8 mouse cellular contexts compared by ENCODE assay signal in genomic region chr11:20603066-20603812, GRCm38 (mm10).
DNase-seq lines count a peak whose midpoint lies in the region; ATAC-seq and TF ChIP-seq lines count a peak whose summit lies in the region.

No protein-coding gene starts in this region.

- TF ChIP-seq CTCF in kidney, postnatal 0 days (IDR thresholded peaks at IDR 0.05; ENCODE audit: low read depth) = no peak

- ATAC-seq in kidney, postnatal 0 days (replicated peaks; ENCODE audit: low FRiP score, low read depth) = no peak
- ATAC-seq in forebrain, embryonic 11.5 days (replicated peaks; ENCODE audit: low FRiP score) = no peak

- H3K36me3 ChIP-seq in kidney, postnatal 0 days (ENCODE audit: insufficient read depth, low read length) = no peaks in the 10 kb centered on the region
- H3K36me3 ChIP-seq in forebrain, embryonic 11.5 days (ENCODE audit: control insufficient read depth, insufficient read depth, low read length) = no peaks in the 10 kb centered on the region
- H3K36me3 ChIP-seq in midbrain, embryonic 10.5 days = no peaks in the 10 kb centered on the region

- H3K4me1 ChIP-seq in kidney, postnatal 0 days (replicated peaks; ENCODE audit: insufficient read depth, low read length) = no peaks in the 10 kb centered on the region
- H3K4me1 ChIP-seq in forebrain, embryonic 11.5 days (replicated peaks; ENCODE audit: control insufficient read depth, insufficient read depth, low read length) = no peaks in the 10 kb centered on the region; the same call in 1 of the 2 replicates
- peaks cover 22% of the 10 kb centered on the region for H3K4me1 ChIP-seq in midbrain, embryonic 10.5 days

- H3K4me2 ChIP-seq in kidney, postnatal 0 days (ENCODE audit: low read length) = peak overlapping the region; percentile 30
- H3K4me2 ChIP-seq in forebrain, embryonic 11.5 days (ENCODE audit: low read depth, low read length, severe bottlenecking) = no peak overlapping the region

- H3K9ac ChIP-seq in kidney, postnatal 0 days (ENCODE audit: low read depth, low read length) = no peak overlapping the region
- no peak overlapping the region for H3K9ac ChIP-seq in forebrain, embryonic 11.5 days (ENCODE audit: low read length)

- H3K4me3 ChIP-seq in kidney, postnatal 0 days (replicated peaks; ENCODE audit: low read depth, low read length) = no peak overlapping the region
- no peak overlapping the region for H3K4me3 ChIP-seq in forebrain, embryonic 11.5 days (ENCODE audit: low read depth, low read length)
- H3K4me3 ChIP-seq in midbrain, embryonic 10.5 days = no peak overlapping the region

- no peak overlapping the region for H3K27ac ChIP-seq in kidney, postnatal 0 days
- H3K27ac ChIP-seq in forebrain, embryonic 11.5 days (ENCODE audit: low read depth, low read length) = no peak overlapping the region
- peak overlapping the region; percentile 76 for H3K27ac ChIP-seq in midbrain, embryonic 10.5 days (replicated peaks)

- H3K27me3 ChIP-seq in kidney, postnatal 0 days (ENCODE audit: insufficient read depth, low read length) = no peaks in the 10 kb centered on the region
- no peaks in the 10 kb centered on the region for H3K27me3 ChIP-seq in forebrain, embryonic 11.5 days (ENCODE audit: control insufficient read depth, insufficient read depth, low read length)
- no peaks in the 10 kb centered on the region for H3K27me3 ChIP-seq in midbrain, embryonic 10.5 days (ENCODE audit: low read depth, poor library complexity, severe bottlenecking)

- H3K9me3 ChIP-seq in kidney, postnatal 0 days (replicated peaks; ENCODE audit: low read length) = no peaks in the 10 kb centered on the region
- H3K9me3 ChIP-seq in forebrain, embryonic 11.5 days (ENCODE audit: control insufficient read depth, low read length) = no peaks in the 10 kb centered on the region
- H3K9me3 ChIP-seq in midbrain, embryonic 10.5 days (replicated peaks) = no peaks in the 10 kb centered on the region

- DNase-seq in kidney, postnatal 0 days (ENCODE audit: low spot score) = no peak
- DNase-seq in kidney, adult 8-10 months = no peak
- peak; percentile 52 for DNase-seq in forebrain, embryonic 11.5 days (ENCODE audit: low spot score)
- peak; percentile 24 for DNase-seq in hindlimb bud, embryonic 11.5 days (ENCODE audit: extremely low spot score, low read depth, low spot score)
- DNase-seq in midbrain, embryonic 10.5 days (ENCODE audit: low spot score) = peak; percentile 41
- DNase-seq in spleen, postnatal 4 days (ENCODE audit: low spot score in 2 of 2) = no peak
- DNase-seq in frontal cortex, postnatal 10 days (ENCODE audit: low spot score in 2 of 2) = no peak
- no peak for DNase-seq in c-Kit-positive CD71-positive TER-119-positive erythroid progenitor cells, embryonic 14.5 days (ENCODE audit: low spot score)

- 50% methylated on average over 24 of the region's 24 CpGs for WGBS in kidney, postnatal 0 days
- WGBS in forebrain, embryonic 11.5 days = 84% methylated on average over 24 of the region's 24 CpGs
- 80% methylated on average over 24 of the region's 24 CpGs for WGBS in midbrain, embryonic 10.5 days

Comparison
In these comparisons a context has a peak if more than half of its experiments do, and no peak if none do; other contexts are left out.
1. DNase-seq: peak in forebrain, embryonic 11.5 days (single experiment), hindlimb bud, embryonic 11.5 days (single experiment) and midbrain, embryonic 10.5 days (single experiment); none in kidney, postnatal 0 days (single experiment), kidney, adult 8-10 months (0 of 2), spleen, postnatal 4 days (0 of 2), frontal cortex, postnatal 10 days (0 of 2) and c-Kit-positive CD71-positive TER-119-positive erythroid progenitor cells, embryonic 14.5 days (single experiment).